13 mouse cellular contexts compared by ENCODE assay signal in genomic region chr10:68168613-68169012, GRCm38 (mm10).
DNase-seq lines count a peak whose midpoint lies in the region; ATAC-seq lines count a peak whose summit lies in the region.
"Had no signal": no experiment of that assay in that cellular context is flagged by ENCODE, and none has a peak within 500 bp of the region (broad histone marks: within the 10 kb centered on the region; RNA-seq: fewer than 3 reads in every experiment).

No protein-coding gene starts in this region.

- no peaks in the 10 kb centered on the region for H3K36me3 ChIP-seq in heart, embryonic 12.5 days
- H3K36me3 ChIP-seq in lung, embryonic 16.5 days (ENCODE audit: control insufficient read depth, insufficient read depth, low read length) = no peaks in the 10 kb centered on the region
- H3K36me3 ChIP-seq in intestine, embryonic 15.5 days = no peaks in the 10 kb centered on the region
- H3K36me3 ChIP-seq: forebrain, embryonic 12.5 days had no signal

- no peak overlapping the region for H3K9ac ChIP-seq in heart, embryonic 12.5 days
- no peak overlapping the region for H3K9ac ChIP-seq in lung, embryonic 16.5 days (ENCODE audit: low read length)
- H3K9ac ChIP-seq in intestine, embryonic 15.5 days = no peak overlapping the region
- H3K9ac ChIP-seq: forebrain, embryonic 12.5 days had no signal

- no peak overlapping the region for H3K4me3 ChIP-seq in heart, embryonic 12.5 days
- no peak overlapping the region for H3K4me3 ChIP-seq in lung, embryonic 16.5 days (ENCODE audit: low read length)
- H3K4me3 ChIP-seq in intestine, embryonic 15.5 days (replicated peaks) = no peak overlapping the region
- H3K4me3 ChIP-seq: forebrain, embryonic 12.5 days had no signal

- no peaks in the 10 kb centered on the region for H3K27me3 ChIP-seq in heart, embryonic 12.5 days (replicated peaks)
- no peaks in the 10 kb centered on the region for H3K27me3 ChIP-seq in lung, embryonic 16.5 days (ENCODE audit: control insufficient read depth, insufficient read depth, low read depth, low read length)
- no peaks in the 10 kb centered on the region for H3K27me3 ChIP-seq in intestine, embryonic 15.5 days (replicated peaks)
- H3K27me3 ChIP-seq: forebrain, embryonic 12.5 days had no signal

- no peaks in the 10 kb centered on the region for H3K9me3 ChIP-seq in heart, embryonic 12.5 days (replicated peaks)
- H3K9me3 ChIP-seq in lung, embryonic 16.5 days (ENCODE audit: control insufficient read depth, low read length) = no peaks in the 10 kb centered on the region
- H3K9me3 ChIP-seq in intestine, embryonic 15.5 days = no peaks in the 10 kb centered on the region
- H3K9me3 ChIP-seq: forebrain, embryonic 12.5 days had no signal

- peak overlapping the region; percentile 85 for H3K27ac ChIP-seq in heart, embryonic 12.5 days (ENCODE audit: poor library complexity, severe bottlenecking)
- H3K27ac ChIP-seq in lung, embryonic 16.5 days (ENCODE audit: low read length) = peak overlapping the region; percentile 58
- H3K27ac ChIP-seq in intestine, embryonic 15.5 days = peak overlapping the region; percentile 41; the same call in 1 of the 2 replicates
- H3K27ac ChIP-seq: forebrain, embryonic 12.5 days had no signal

- H3K4me1 ChIP-seq in heart, embryonic 12.5 days (replicated peaks) = peaks cover 51% of the 10 kb centered on the region
- H3K4me1 ChIP-seq in lung, embryonic 16.5 days (replicated peaks; ENCODE audit: control insufficient read depth, insufficient read depth, low read length) = peaks cover 45% of the 10 kb centered on the region
- H3K4me1 ChIP-seq in intestine, embryonic 15.5 days (replicated peaks) = peaks cover 29% of the 10 kb centered on the region

- WGBS in heart, embryonic 12.5 days = 54% methylated on average over 6 of the region's 6 CpGs
- 41% methylated on average over 6 of the region's 6 CpGs for whole genome bisulfite sequencing in lung, embryonic 16.5 days
- 34% methylated on average over 6 of the region's 6 CpGs for WGBS in intestine, embryonic 15.5 days

- ATAC-seq in heart, embryonic 12.5 days (ENCODE audit: insufficient number of reproducible peaks, low FRiP score) = no peak
- no peak for ATAC-seq in lung, embryonic 16.5 days (ENCODE audit: low read depth)
- ATAC-seq in intestine, embryonic 15.5 days = peak; percentile 35
- no peak for ATAC-seq in monocyte, adult 5-6 weeks (replicated peaks; ENCODE audit: insufficient number of reproducible peaks, low FRiP score, low TSS enrichment, poor library complexity, severe bottlenecking)

- DNase-seq in heart, adult 8-10 months (ENCODE audit: low spot score) = no peak
- DNase-seq in lung, postnatal 25 days (ENCODE audit: low spot score) = no peak
- no peak for DNase-seq in testis, postnatal 14 days (ENCODE audit: low spot score)
- no peak for DNase-seq in layer of hippocampus, adult 9-11 months
- DNase-seq: gastrocnemius, postnatal 25 days; kidney, adult 9 months; lung, postnatal 4 days; thymus, postnatal 4 days had no signal

- 0 out of 2 replicates have a peak overlapping the region, but pooled peaks have one; percentile 12 for H3K4me2 ChIP-seq in heart, embryonic 12.5 days
- H3K4me2 ChIP-seq in lung, embryonic 16.5 days (ENCODE audit: low read depth, low read length) = no peak overlapping the region; the same call in 1 of the 2 replicates
- H3K4me2 ChIP-seq in intestine, embryonic 15.5 days (replicated peaks) = no peak overlapping the region
- H3K4me2 ChIP-seq: forebrain, embryonic 12.5 days had no signal
